Mouse (Mus musculus) forebrain, embryonic 13.5 days (tissue): ENCODE results near the gene Clhc1. TPM values are rescaled to one million over a fixed set of nuclear protein-coding genes. Genes with fewer than 3 reads are reported as not detected.

Source experiments
- ATAC-seq: fragments of 200-750 bp; cut with Nextera tagmentation; 2 replicates; pipeline ENCODE4 v1.8.0; 2017
- H3K27ac ChIP-seq: fragments of 300-500 bp; sonication (generic); 2 replicates; pipeline ENCODE4 v1.5.1; 2015; ENCODE audit warnings: inconsistent platforms, mild to moderate bottlenecking, moderate library complexity
- H3K27me3 ChIP-seq: fragments of 300-500 bp; sonication (generic); 2 replicates; pipeline ENCODE4 v1.6.1; 2015; ENCODE audit warnings: mild to moderate bottlenecking, inconsistent platforms
- H3K36me3 ChIP-seq: fragments of 300-500 bp; sonication (generic); 2 replicates; pipeline ENCODE4 v1.6.1; 2015; ENCODE audit warnings: mild to moderate bottlenecking, inconsistent platforms; ENCODE audit not compliant: poor library complexity, severe bottlenecking
- H3K4me1 ChIP-seq: fragments of 300-500 bp; sonication (generic); 2 replicates; pipeline ENCODE4 v1.6.1; 2015; ENCODE audit warnings: inconsistent platforms
- H3K4me2 ChIP-seq: fragments of 300-500 bp; sonication (generic); 2 replicates; pipeline ENCODE4 v1.6.1; 2015; ENCODE audit warnings: inconsistent platforms, mild to moderate bottlenecking, moderate library complexity
- H3K4me3 ChIP-seq: fragments of 300-500 bp; sonication (generic); 2 replicates; pipeline ENCODE4 v1.5.1; 2015; ENCODE audit warnings: mild to moderate bottlenecking, inconsistent platforms
- H3K9ac ChIP-seq: fragments of 300-500 bp; sonication (generic); 2 replicates; pipeline ENCODE4 v1.6.1; 2015; ENCODE audit warnings: mild to moderate bottlenecking, inconsistent platforms
- H3K9me3 ChIP-seq: fragments of 300-500 bp; sonication (generic); replicated peaks from 2 replicates; pipeline ENCODE4 v1.6.1; 2016; ENCODE audit warnings: inconsistent platforms
- WGBS: fragments of 180-500 bp; shearing (Covaris S2); methylation state at CpG from one replicate; pipeline ENCODE4 v1.1.7; 2015; 5-methylcytosine and 5-hydroxymethylcytosine counted together
- polyA plus RNA-seq: library from polyadenylated mRNA; unstranded; fragments of >200 nt; fragmentation: Nextera tagmentation; extraction: Ambion mirVana; gene quantifications from 2 replicates; pipeline ENCODE4 v1.2.1, GENCODE M21; 2015

Clhc1 gene
- polyA plus RNA-seq, result 0.20 and 0.50 TPM in 2 replicates

DNA sequence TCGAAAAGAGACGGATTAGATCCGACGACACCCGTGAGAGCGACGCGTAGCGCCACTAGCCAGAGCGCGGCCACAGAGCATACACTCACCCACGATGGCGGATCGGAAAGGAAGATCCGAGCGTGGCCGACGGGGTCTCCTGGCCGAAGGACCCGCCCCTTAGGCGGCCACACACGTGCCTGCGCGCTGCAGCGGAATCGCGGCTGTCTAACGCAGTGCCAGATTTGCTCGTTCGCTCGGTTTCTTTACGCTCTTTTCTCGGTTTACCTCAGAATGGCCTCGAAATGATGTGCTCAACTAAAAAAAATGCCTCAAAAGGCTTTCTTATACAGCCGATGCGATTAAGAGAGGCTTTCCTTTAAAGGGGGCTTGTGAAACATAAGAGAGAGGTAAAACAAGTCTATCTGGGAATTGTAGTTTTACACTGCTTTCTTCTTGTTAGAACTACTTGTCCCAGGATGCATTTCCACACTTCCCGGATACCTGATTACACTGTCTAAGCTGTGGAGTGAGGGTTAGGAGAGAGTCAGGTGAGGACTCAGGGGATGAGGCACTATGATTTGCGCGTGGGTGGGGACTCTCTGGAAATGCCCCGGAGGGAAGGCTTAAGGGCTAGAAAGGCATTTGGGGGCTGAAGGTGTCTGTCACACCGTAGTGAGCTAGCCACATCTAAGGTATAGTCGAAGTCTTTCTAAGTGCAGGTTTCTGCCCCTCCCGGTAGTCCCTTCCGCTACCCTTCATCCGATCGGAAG lies at the start of gene Clhc1, which contains the start of gene Rps27a:
Clhc1 (plus strand) TSS at position 199 of the 752 bp plus-strand sequence.
Rps27a (minus strand) TSS at position 358 of the 752 bp plus-strand sequence.
- 1% methylated on average over 46 of the region's 46 CpGs for WGBS
- peak within 1 kb of the TSS; percentile 70 for H3K4me3 ChIP-seq

DNA sequence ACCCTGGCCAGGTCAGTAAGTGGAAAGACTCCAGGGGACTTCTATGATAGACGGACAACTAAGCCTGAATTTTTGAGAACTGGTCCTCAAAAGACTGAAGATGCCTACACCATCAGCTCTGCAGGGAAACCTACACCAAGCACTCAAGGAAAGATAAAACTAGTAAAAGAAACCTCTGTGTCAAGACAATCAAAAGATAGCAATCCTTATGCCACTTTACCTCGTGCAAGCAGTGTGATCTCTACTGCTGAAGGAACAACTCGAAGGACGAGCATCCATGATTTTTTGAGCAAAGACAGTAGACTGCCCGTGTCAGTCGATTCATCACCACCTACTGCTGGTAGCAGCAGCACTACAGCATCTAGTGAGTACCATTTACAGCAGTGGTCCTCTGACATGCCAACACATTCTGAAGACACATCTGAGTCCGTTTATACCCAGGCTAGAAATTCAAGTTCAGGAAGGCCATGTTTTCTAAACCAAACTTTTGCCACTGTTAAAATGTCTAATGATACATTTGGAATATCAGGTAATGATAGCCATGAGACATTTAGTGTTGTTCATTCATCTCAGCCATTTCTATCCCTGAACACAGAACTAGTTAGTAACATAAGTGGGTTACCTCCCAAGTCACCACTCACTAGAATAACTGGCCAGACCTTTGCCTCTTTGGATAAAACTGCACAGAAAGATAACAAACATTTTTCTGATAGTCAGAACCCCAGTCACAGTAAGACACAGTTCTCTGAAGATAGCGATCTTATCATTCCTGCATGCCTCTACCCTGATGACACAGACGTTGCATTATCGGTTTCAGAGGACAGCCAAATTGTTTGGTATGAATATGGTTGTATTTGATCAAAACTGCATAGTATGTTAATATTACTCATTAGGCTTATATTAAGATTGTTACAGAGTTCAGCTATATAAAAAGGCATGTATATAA lies 43.5 kb upstream of the Clhc1 start:
- ATAC-seq, result no peak
- H3K36me3 ChIP-seq, result peaks cover 39% of the 10 kb centered on the region
- no peak overlapping the region for H3K4me2 ChIP-seq
- no peaks in the 10 kb centered on the region for H3K27me3 ChIP-seq
- H3K4me3 ChIP-seq, result no peak overlapping the region
- H3K4me1 ChIP-seq, result no peaks in the 10 kb centered on the region
- 91% methylated on average over 10 of the region's 10 CpGs for WGBS
- no peaks in the 10 kb centered on the region for H3K9me3 ChIP-seq
- no peak overlapping the region for H3K27ac ChIP-seq
- no peak overlapping the region for H3K9ac ChIP-seq

More for the DNA sequence above, at the start of gene Clhc1, which contains the start of gene Rps27a:
- H3K27ac ChIP-seq, result peak within 1 kb of the TSS; percentile 81
- H3K4me1 ChIP-seq, result peaks cover 16% of the 10 kb centered on the region
- peak within 1 kb of the TSS; percentile 84 for H3K9ac ChIP-seq
- H3K4me2 ChIP-seq, result peak within 1 kb of the TSS; percentile 68
- H3K9me3 ChIP-seq, result no peaks in the 10 kb centered on the region
- H3K36me3 ChIP-seq, result peaks cover 37% of the 10 kb centered on the region
- H3K27me3 ChIP-seq, result no peaks in the 10 kb centered on the region
- peak; percentile 98 for ATAC-seq

GRCm38 (mm10) chr11:29504899-29505625 lies 42.7 kb upstream of the Clhc1 start:
- Histone ChIP-seq H3K4me3 (no peak overlapping the region), H3K4me2 (no peak overlapping the region), H3K27me3 (no peaks in the 10 kb centered on the region), H3K36me3 (peaks cover 38% of the 10 kb centered on the region), H3K27ac (no peak overlapping the region), H3K9me3 (no peaks in the 10 kb centered on the region), H3K9ac (no peak overlapping the region), H3K4me1 (no peaks in the 10 kb centered on the region)
- ATAC-seq, result no peak
- 97% methylated on average over 2 of the region's 2 CpGs for WGBS

DNA sequence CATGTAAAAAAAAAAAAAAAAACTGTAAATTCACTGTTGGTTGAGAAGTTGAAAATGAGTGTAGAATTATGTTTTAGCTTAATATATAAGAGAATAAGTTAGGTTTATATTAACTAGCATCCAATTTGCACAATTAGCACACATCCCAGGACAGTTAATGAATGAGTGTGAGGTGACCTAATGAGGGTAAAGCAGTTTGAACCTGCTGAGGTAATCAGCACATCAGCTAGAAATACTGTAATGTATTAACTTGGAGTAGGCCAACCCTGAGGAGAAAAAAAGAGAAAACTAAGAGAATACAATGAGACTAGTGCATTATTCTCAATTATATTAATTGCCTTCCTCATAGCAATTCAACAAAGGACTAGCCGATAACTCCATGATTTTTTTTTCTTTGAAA lies 38.3 kb upstream of the Clhc1 start:
- WGBS, result 93% methylated on average over 1 of the region's 1 CpGs

GRCm38 (mm10) chr11:29512818-29513535 lies 34.8 kb upstream of the Clhc1 start:
- no peak overlapping the region for H3K4me3 ChIP-seq
- H3K27me3 ChIP-seq, result no peaks in the 10 kb centered on the region
- peaks cover 10% of the 10 kb centered on the region; the same call in 1 of the 2 replicates for H3K4me1 ChIP-seq
- 90% methylated on average over 4 of the region's 4 CpGs for WGBS
- H3K36me3 ChIP-seq, result peaks cover 18% of the 10 kb centered on the region; the same call in 1 of the 2 replicates
- no peak overlapping the region for H3K4me2 ChIP-seq
- no peak overlapping the region for H3K9ac ChIP-seq
- no peak overlapping the region for H3K27ac ChIP-seq
- no peak for ATAC-seq
- no peaks in the 10 kb centered on the region for H3K9me3 ChIP-seq

More for the DNA sequence above, 38.3 kb upstream of the Clhc1 start:
- H3K36me3 ChIP-seq, result peaks cover 33% of the 10 kb centered on the region
- no peak overlapping the region for H3K4me3 ChIP-seq
- ATAC-seq, result no peak
- H3K27me3 ChIP-seq, result no peaks in the 10 kb centered on the region
- H3K4me2 ChIP-seq, result no peak overlapping the region
- peaks cover 9% of the 10 kb centered on the region; the same call in 1 of the 2 replicates for H3K4me1 ChIP-seq
- no peak overlapping the region for H3K27ac ChIP-seq
- no peak overlapping the region for H3K9ac ChIP-seq
- no peaks in the 10 kb centered on the region for H3K9me3 ChIP-seq

DNA sequence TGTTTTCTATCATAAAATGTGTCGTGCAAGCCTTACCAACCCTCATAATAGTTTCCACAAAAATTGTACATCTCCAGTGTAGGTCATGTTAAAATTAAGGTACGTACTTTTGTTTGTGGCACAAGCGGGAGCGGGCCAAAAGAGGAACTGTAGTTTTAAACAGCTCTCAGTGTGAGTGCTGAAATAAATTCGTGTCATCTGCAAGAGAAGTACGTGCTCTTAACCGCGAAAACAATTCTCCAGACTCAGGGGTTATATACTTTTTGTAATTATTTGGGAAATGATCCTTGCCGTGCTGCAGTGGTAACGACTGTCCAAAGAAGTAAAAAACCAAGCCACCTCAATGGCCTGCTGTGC lies 33.4 kb upstream of the Clhc1 start:
- ATAC-seq, result no peak

DNA sequence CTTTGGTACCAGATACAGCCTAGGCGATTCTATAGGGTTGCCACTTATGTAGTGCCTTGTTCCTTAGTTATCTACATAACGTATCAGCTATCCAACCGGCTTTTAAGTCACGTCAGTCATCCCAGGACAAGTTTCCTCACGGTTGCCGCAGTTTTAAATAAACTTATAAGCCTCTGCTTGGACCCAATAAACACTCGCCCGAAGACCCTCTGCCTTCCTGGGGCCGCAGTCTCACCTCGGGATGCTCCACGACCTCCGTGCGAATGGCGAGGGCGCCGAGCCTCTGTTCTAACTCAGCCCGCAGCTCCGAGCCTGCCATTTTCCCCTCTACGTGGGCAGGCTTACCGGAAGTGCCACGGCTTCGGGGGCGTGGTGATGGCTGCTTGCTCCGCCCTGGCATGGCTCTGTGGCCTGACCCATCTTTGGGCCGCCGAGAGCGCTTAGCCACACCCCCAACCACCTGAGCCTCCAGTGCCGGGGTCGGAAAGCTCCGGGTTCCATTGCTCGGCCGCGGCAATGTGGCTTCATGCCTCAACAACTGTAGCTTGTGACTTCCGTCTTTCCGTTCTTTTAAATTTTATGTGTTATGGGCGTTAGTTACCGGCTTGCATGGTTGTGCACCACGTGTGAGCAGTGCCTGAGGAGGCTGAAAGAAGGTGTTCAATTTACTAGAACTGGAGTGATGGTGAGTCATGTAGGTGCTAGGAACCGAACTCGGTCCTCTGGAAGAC lies 32.9 kb upstream of the Clhc1 start, which contains the start of gene Prorsd1:
Prorsd1 (minus strand) TSS at position 352 of the 731 bp plus-strand sequence.
- peak within 1 kb of the TSS; percentile 48 for H3K27ac ChIP-seq
- H3K4me1 ChIP-seq, result peaks cover 10% of the 10 kb centered on the region; the same call in 1 of the 2 replicates
- peak within 1 kb of the TSS; percentile 58 for H3K4me3 ChIP-seq
- H3K9me3 ChIP-seq, result no peaks in the 10 kb centered on the region
- H3K4me2 ChIP-seq, result peak within 1 kb of the TSS; percentile 68
- peak within 1 kb of the TSS; percentile 66 for H3K9ac ChIP-seq
- no peaks in the 10 kb centered on the region for H3K27me3 ChIP-seq
- 3% methylated on average over 40 of the region's 40 CpGs for WGBS
- peak; percentile 99 for ATAC-seq
- H3K36me3 ChIP-seq, result peaks cover 16% of the 10 kb centered on the region; the same call in 1 of the 2 replicates

More for the DNA sequence above, 33.4 kb upstream of the Clhc1 start:
- peak overlapping the region; percentile 48 for H3K27ac ChIP-seq
- peak overlapping the region; percentile 66 for H3K9ac ChIP-seq
- H3K36me3 ChIP-seq, result peaks cover 18% of the 10 kb centered on the region; the same call in 1 of the 2 replicates
- H3K4me2 ChIP-seq, result peak overlapping the region; percentile 68
- peaks cover 10% of the 10 kb centered on the region; the same call in 1 of the 2 replicates for H3K4me1 ChIP-seq
- peak overlapping the region; percentile 58 for H3K4me3 ChIP-seq
- no peaks in the 10 kb centered on the region for H3K9me3 ChIP-seq
- no peaks in the 10 kb centered on the region for H3K27me3 ChIP-seq
- 27% methylated on average over 10 of the region's 10 CpGs for WGBS

DNA sequence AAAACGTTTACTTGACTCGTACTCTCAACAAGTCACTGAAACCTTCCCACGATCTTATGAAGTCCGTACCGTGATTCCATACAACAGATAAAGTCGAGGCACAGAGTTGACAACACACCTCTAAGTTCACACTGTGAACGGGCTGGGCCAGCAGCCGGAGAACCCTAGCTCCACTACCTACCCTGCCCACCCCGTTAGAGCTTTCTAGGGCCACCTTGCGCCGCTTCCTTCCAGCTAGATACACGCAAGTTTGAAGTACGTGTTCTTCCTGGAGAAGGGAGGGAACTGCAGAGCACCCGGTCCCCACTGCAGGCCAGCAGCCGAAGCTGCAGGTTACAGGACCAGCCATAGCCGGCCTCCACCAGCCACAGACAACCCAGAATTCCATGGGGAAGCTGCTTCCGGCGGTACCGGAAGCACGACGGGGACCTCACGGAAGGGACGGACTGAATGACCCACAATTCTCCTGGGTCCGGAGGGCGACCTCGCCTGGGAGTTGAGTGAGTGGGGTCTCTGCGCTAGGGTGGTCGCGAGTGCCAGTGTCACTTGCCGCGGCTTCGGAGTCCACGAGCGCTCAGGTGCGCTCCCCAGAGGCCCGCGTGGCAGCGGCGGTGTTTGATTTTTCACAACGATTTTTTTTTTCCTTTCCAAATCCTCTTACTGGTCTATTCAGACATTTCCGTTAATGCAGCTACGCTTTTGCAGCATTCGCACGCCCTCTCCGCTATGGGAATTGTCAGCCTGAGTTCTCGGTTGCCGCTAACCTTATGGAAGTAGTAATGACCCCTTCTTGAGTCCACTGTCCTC lies 21.6 kb upstream of the Clhc1 start, which contains the start of gene Mtif2:
Mtif2 (plus strand) TSS at position 421 of the 807 bp plus-strand sequence.
- Histone ChIP-seq H3K4me1 (peaks cover 21% of the 10 kb centered on the region), H3K27ac (peak within 1 kb of the TSS; percentile 81), H3K4me3 (peak within 1 kb of the TSS; percentile 58), H3K9ac (peak within 1 kb of the TSS; percentile 81), H3K4me2 (peak within 1 kb of the TSS; percentile 77), H3K36me3 (peaks cover 13% of the 10 kb centered on the region; the same call in 1 of the 2 replicates), H3K27me3 (no peaks in the 10 kb centered on the region), H3K9me3 (no peaks in the 10 kb centered on the region)
- peak; percentile 97 for ATAC-seq
- WGBS, result 3% methylated on average over 47 of the region's 47 CpGs

DNA sequence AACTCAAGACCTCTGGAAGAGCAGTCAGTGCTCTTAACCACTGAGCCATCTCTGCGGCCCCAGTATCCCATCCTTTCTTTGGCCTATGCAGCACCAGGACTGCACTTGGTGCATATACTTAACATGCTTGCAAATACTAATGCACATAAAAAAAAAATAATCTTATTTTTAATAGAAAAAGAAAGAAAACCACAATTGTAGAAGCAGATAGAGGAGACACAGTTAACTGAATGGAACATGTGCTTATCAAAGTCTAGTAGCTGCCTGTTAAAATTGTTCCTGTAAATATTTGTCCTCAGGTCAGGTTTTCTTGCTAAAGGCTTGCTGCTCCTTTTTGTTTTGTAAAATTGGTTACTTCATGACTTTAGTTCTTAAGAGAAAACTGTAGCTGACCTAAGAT lies 9.5 kb upstream of the Clhc1 start:
- WGBS, result 97% methylated on average over 1 of the region's 1 CpGs
- Histone ChIP-seq H3K36me3 (peaks cover 72% of the 10 kb centered on the region), H3K4me1 (no peaks in the 10 kb centered on the region), H3K27me3 (no peaks in the 10 kb centered on the region), H3K27ac (no peak overlapping the region), H3K4me3 (no peak overlapping the region), H3K9me3 (no peaks in the 10 kb centered on the region), H3K4me2 (no peak overlapping the region), H3K9ac (no peak overlapping the region)
- ATAC-seq, result no peak
